Comparison of ENCODE assay signal across 21 mouse cellular contexts in genomic region chr17:75518181-75518901, GRCm38 (mm10). TPM values are rescaled to one million over a fixed set of nuclear protein-coding genes. Genes with fewer than 3 reads are reported as not detected.
DNase-seq lines count a peak whose midpoint lies in the region; ATAC-seq and TF ChIP-seq lines count a peak whose summit lies in the region.
"Had no signal": no experiment of that assay in that cellular context is flagged by ENCODE, and none has a peak within 500 bp of the region (broad histone marks: within the 10 kb centered on the region; RNA-seq: fewer than 3 reads in every experiment).

No protein-coding gene starts in this region.

- H3K4me2 ChIP-seq in heart, embryonic 12.5 days = peak overlapping the region; percentile 40
- H3K4me2 ChIP-seq in midbrain, embryonic 15.5 days = no peak overlapping the region
- H3K4me2 ChIP-seq: forebrain, embryonic 12.5 days; hindbrain, embryonic 15.5 days; liver, embryonic 12.5 days; lung, embryonic 14.5 days; midbrain, embryonic 13.5 days had no signal

- 26% methylated on average over 8 of the region's 8 CpGs for WGBS in heart, embryonic 12.5 days
- WGBS in bone marrow, adult 2 months = 20% methylated on average over 8 of the region's 8 CpGs
- WGBS in midbrain, embryonic 15.5 days = 61% methylated on average over 8 of the region's 8 CpGs

- DNase-seq in heart, postnatal 25 days (ENCODE audit: low spot score) = no peak
- peak; percentile 88 for DNase-seq in A20 (ENCODE audit: low read depth, low spot score)
- DNase-seq in gastrocnemius, adult 2 months = no peak
- DNase-seq: cerebellum, postnatal 25 days; kidney, adult 11 months; kidney, postnatal 10 days; lung, embryonic 14.5 days; lung, postnatal 4 days; retina, postnatal 1 day; right cerebral cortex, postnatal 4 days; thymus, postnatal 25 days had no signal

- no peak for ATAC-seq in heart, embryonic 12.5 days (ENCODE audit: insufficient number of reproducible peaks, low FRiP score)
- peak; percentile 49; the same call in 1 of the 2 replicates for ATAC-seq in monocyte, adult 5-6 weeks (replicated peaks; ENCODE audit: insufficient number of reproducible peaks, low FRiP score, low TSS enrichment, poor library complexity, severe bottlenecking)
- no peak for ATAC-seq in midbrain, embryonic 15.5 days (replicated peaks)
- ATAC-seq: liver, embryonic 12.5 days; midbrain, embryonic 13.5 days had no signal

- H3K4me1 ChIP-seq in heart, embryonic 12.5 days (replicated peaks) = peaks cover 13% of the 10 kb centered on the region
- H3K4me1 ChIP-seq in bone marrow, adult 2 months (ENCODE audit: control insufficient read depth, insufficient read depth, low read length) = peaks cover 1% of the 10 kb centered on the region; the same call in 1 of the 2 replicates
- H3K4me1 ChIP-seq in midbrain, embryonic 15.5 days = peaks cover 7% of the 10 kb centered on the region

- H3K27ac ChIP-seq in heart, embryonic 12.5 days (ENCODE audit: poor library complexity, severe bottlenecking) = no peak overlapping the region
- peak overlapping the region; percentile 51; the same call in 1 of the 2 replicates for H3K27ac ChIP-seq in bone marrow, adult 2 months (ENCODE audit: control insufficient read depth, insufficient read depth, low read depth, low read length, poor library complexity)
- no peak overlapping the region for H3K27ac ChIP-seq in midbrain, embryonic 15.5 days
- no peak overlapping the region; the same call in 1 of the 2 replicates for H3K27ac ChIP-seq in gastrocnemius, adult 2 months
- H3K27ac ChIP-seq: forebrain, embryonic 12.5 days; hindbrain, embryonic 15.5 days; layer of hippocampus, adult 2 months; liver, embryonic 12.5 days; midbrain, embryonic 13.5 days; stomach, postnatal 0 days had no signal

- no peaks in the 10 kb centered on the region for H3K9me3 ChIP-seq in heart, embryonic 12.5 days (replicated peaks)
- H3K9me3 ChIP-seq in midbrain, embryonic 15.5 days = no peaks in the 10 kb centered on the region
- H3K9me3 ChIP-seq: forebrain, embryonic 12.5 days; hindbrain, embryonic 15.5 days; liver, embryonic 12.5 days; midbrain, embryonic 13.5 days had no signal

- H3K4me3 ChIP-seq in heart, embryonic 12.5 days = no peak overlapping the region
- H3K4me3 ChIP-seq in bone marrow, adult 2 months (replicated peaks; ENCODE audit: control insufficient read depth, low read depth, low read length) = no peak overlapping the region
- no peak overlapping the region for H3K4me3 ChIP-seq in midbrain, embryonic 15.5 days
- H3K4me3 ChIP-seq in gastrocnemius, adult 2 months = no peak overlapping the region
- H3K4me3 ChIP-seq: forebrain, embryonic 12.5 days; hindbrain, embryonic 15.5 days; layer of hippocampus, adult 2 months; liver, embryonic 12.5 days; midbrain, embryonic 13.5 days had no signal

- intact Hi-C loops in heart, postnatal 25 days (cut with DNase I) = no loop called here
- intact Hi-C loops in gastrocnemius, adult 2 months (cut with DNase I) = no loop called here

- TF ChIP-seq CTCF in bone marrow, adult 2 months (IDR thresholded peaks at IDR 0.05; ENCODE audit: control insufficient read depth, insufficient read depth, low read length) = no peak
- no peak for TF ChIP-seq CTCF in gastrocnemius, adult 2 months (IDR thresholded peaks at IDR 0.05)

- H3K27me3 ChIP-seq in heart, embryonic 12.5 days (replicated peaks) = no peaks in the 10 kb centered on the region
- no peaks in the 10 kb centered on the region for H3K27me3 ChIP-seq in midbrain, embryonic 15.5 days (replicated peaks)
- H3K27me3 ChIP-seq: forebrain, embryonic 12.5 days; hindbrain, embryonic 15.5 days; liver, embryonic 12.5 days; midbrain, embryonic 13.5 days had no signal

- no peak for TF ChIP-seq POLR2A in bone marrow, adult 2 months (IDR thresholded peaks at IDR 0.05; ENCODE audit: borderline replicate concordance, control insufficient read depth, low read depth, low read length)

- peaks cover 3% of the 10 kb centered on the region; the same call in 1 of the 2 replicates for H3K36me3 ChIP-seq in heart, embryonic 12.5 days
- H3K36me3 ChIP-seq in midbrain, embryonic 15.5 days (replicated peaks) = no peaks in the 10 kb centered on the region
- H3K36me3 ChIP-seq: forebrain, embryonic 12.5 days; hindbrain, embryonic 15.5 days; liver, embryonic 12.5 days; midbrain, embryonic 13.5 days had no signal

- no peak overlapping the region; the same call in 1 of the 2 replicates for H3K9ac ChIP-seq in heart, embryonic 12.5 days
- no peak overlapping the region for H3K9ac ChIP-seq in midbrain, embryonic 15.5 days
- H3K9ac ChIP-seq: forebrain, embryonic 12.5 days; hindbrain, embryonic 15.5 days; liver, embryonic 12.5 days; lung, embryonic 14.5 days; midbrain, embryonic 13.5 days had no signal

RNA-seq across cellular contexts. Expression of gene Fam98a, which starts 33.4 kb away (rescaled TPM):
- 29.1 and 32.2 TPM in 2 replicates for polyA plus RNA-seq in heart, embryonic 12.5 days (2016; fragmentation: Nextera tagmentation; extraction: Ambion mirVana)
- total RNA-seq in heart, postnatal 25 days (2021) = 10 to 100 TPM; 40.4 to 41.2 TPM
- polyA plus RNA-seq in bone marrow, adult 2 months (2011; ENCODE audit: insufficient read depth, insufficient read length, low replicate concordance, missing spikeins) = 11.7 and 21.6 TPM in 2 replicates
- total RNA-seq in monocyte, adult 5-6 weeks (2017) = 13.4 to 25.5 TPM (median 19.4 TPM) in 3 replicates
- 24.9 and 27.3 TPM in 2 replicates for polyA plus RNA-seq in midbrain, embryonic 15.5 days (2015; fragmentation: Nextera tagmentation; extraction: Ambion mirVana)
- total RNA-seq in gastrocnemius, adult 2 months (2021) = 10 to 100 TPM; 33.1 to 34.6 TPM
